Mouse (Mus musculus): ENCODE results near the gene Ttc32.

The Ttc32 gene

DNA sequence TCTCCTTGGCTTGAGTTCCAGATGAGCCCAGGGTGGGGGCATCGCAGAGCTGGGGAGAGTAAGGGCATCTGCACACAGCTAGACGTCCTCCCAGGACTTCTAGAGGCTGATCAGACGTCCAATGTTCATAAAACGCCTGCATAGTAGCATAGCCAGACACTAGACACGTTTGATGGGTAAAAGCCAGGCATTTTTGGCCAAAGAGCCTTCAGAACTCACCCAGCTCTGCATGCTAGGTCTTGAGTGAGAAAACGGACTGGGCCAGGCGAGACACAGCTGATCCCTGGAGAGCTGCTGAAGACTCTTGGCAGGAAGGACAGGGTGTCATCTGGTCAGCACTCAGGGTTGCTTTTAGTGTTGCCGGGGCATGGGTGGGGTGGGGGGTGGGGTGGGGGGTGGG, 18.3 kb downstream of the Ttc32 start:
- DNase-seq, result no peak

- no peak for DNase-seq
These were observed 21.0 kb downstream of the Ttc32 start for GRCm38 (mm10) chr12:9050824-9051223.

GRCm38 (mm10) chr12:9052075-9052829, 22.5 kb downstream of the Ttc32 start:
- DNase-seq, result peak; percentile 72

DNA sequence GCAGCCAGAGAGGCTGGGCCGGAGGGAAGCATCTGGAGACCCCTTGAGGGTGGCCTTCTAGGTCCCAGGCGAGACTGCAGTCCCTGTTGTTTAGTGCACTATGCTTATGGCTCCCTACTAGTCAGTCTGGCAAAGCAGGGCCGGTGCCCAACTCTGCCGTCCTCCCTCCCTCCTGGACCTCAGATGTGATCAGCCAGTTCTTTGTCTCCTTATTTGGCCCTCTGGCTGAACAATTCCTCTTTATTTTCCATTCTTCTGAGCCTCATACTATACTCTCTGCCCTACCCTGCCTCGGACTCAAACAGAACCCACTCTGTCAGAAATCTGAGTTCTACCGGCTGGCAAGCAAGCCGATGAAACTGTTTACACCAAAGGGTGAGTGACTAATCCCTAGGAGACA, 23.5 kb downstream of the Ttc32 start:
- no peak for DNase-seq

DNA sequence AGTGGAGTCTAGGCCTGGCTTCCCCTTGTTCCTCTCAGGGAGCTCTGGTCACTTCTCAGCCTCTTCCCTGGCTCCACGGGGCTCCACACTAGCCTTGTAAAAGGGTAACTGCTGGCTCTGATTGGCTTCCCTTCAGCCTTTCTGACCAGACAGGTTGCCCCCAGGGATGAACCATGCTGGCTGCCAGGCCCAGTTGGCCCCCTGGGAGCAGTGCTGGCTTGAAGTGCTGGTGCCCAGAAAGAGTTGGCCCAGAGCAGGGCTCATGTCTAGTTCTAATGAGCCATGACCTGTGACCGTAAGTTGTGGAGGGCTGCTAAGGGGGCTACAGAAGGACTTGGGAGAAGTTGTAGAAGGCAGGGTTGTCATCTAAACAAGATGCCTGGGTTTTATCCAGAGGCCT, 24.2 kb downstream of the Ttc32 start:
- no peak for DNase-seq

DNA sequence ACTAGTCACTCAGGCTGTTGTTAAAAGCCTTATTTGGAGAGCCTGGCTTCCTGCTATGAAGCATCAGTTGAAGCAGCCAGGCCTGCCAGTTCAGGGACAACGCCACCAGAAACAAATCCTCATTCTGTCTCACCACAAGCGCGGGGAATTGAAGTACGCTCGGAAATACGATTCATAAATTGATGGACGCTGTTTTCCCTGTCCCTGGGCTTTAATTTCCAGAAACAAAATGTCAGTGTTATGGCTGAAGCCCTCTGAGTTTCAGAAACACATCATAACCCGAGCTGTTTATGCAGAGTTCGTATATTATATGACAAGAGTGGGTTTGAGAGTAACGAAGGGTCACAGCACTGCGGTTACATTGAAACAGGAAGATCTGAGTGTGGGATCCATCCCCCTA, 25.5 kb downstream of the Ttc32 start:
- DNase-seq, result no peak

DNA sequence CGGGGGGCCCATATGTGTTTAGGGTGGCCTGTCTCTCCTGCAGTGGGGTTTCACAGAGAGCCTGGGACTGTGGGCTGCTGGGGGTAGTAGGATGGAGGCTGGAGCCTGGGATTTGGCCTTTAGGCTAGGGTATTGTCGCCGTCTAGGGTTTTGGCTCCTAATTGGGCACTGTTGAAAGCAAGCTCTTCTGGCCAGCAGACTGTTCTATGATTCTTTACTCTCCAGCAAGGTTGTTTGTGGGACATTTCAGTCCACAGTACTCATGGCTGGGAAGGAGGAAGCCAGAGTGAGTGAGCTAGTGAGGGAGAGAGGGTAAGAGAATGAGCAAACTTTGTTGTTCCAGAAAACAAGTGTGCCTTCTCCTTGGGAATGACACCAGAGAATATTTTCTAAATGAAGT, 29.7 kb downstream of the Ttc32 start:
- DNase-seq, result no peak

DNA sequence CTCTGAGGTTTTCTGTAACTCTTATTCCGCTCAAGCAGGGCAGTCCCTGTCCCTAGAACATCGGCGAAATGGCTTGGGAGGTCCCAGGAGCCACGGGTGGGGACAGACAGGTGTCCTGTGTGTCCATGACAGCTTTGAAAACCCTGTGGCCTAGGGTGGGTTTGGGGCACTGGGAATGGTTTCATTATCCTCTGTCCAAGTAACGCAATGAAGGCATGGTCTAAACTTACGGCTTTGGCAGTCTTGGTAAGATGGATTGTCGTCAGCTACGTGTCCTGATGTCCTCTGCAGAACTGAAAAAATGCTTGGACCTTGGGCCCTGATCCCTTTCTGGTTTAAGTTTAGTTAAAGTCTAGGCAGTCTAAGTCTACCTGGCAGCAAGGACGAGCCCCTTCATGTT, 30.2 kb downstream of the Ttc32 start:
- peak; percentile 31 for DNase-seq

GRCm38 (mm10) chr12:9063611-9064010, 33.8 kb downstream of the Ttc32 start:
- DNase-seq, result no peak

- DNase-seq, result no peak
These were observed 41.3 kb downstream of the Ttc32 start for GRCm38 (mm10) chr12:9071058-9071457.

GRCm38 (mm10) chr12:9071493-9071892, 41.7 kb downstream of the Ttc32 start:
- no peak for DNase-seq

DNA sequence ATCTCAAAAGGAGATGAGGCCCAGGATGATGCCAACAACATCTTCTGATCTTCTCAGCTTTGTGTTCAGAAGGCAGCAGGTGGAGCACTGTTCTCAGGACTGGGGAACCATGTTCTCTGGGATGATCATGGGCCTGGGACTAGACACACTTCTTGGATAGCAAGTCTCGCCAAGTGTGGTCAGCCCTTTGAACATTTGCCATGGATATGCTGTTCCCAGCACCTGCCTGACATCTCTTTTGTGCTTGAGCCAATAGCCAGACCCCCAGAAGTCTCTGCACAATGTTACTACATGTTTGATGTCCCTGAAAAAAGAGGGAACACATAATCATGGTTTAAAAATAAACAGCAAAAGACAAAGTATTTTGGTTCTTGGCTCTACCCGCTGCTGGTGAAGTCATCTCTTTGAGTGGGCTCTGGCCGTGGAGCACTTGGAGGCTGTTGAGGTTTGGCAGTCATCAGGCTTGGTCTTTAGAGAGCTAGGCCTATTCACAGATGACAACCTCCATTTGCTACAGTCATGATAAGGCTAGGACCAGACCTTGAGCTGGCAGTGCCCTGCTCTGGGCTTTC, 47.8 kb downstream of the Ttc32 start:
- DNase-seq, result no peak

DNA sequence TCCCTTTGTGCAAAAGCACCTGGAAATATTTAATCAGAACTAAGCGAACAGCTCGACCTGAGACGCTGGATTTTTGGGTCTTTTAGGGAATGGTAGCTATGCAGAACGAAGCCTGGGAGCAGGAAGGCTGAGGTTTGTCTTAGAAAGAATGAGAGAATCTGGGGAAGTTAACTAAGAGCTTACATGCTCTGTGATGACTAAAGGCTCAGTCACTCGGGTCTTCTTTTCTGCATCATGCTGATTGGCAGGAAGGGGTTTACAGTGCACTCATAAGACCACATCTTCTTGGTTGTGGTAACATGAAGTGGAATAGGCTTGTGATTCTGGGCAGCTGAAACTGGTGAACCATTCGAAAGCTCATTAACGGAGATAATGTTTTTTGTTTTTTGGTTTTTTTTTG, 60.4 kb downstream of the Ttc32 start:
- no peak for DNase-seq
